Mouse (Mus musculus) heart, embryonic 16.5 days (tissue): ENCODE measurements around the gene Trpm4. TPM values are rescaled to one million over a fixed set of nuclear protein-coding genes. Genes with fewer than 3 reads are reported as not detected.

Experiments
- ATAC-seq: fragments of 200-750 bp; cut with Nextera tagmentation; replicated peaks from 2 replicates; pipeline ENCODE4 v1.8.0; 2017; ENCODE audit warnings: moderate number of reproducible peaks; ENCODE audit not compliant: insufficient read depth, low FRiP score; ENCODE audit errors: extremely low read depth
- H3K27ac ChIP-seq: fragments of 300-500 bp; sonication (generic); 2 replicates; pipeline ENCODE4 v1.5.1; 2014; ENCODE audit warnings: mild to moderate bottlenecking, low read length, control low read depth, moderate library complexity
- H3K27me3 ChIP-seq: fragments of 300-500 bp; sonication (generic); 2 replicates; pipeline ENCODE4 v1.6.1; 2014; ENCODE audit warnings: low read length, mixed read lengths; ENCODE audit not compliant: control insufficient read depth, insufficient read depth
- H3K36me3 ChIP-seq: fragments of 300-500 bp; sonication (generic); 2 replicates; pipeline ENCODE4 v1.6.1; 2014; ENCODE audit not compliant: control insufficient read depth, insufficient read depth
- H3K4me1 ChIP-seq: fragments of 300-500 bp; sonication (generic); 2 replicates; pipeline ENCODE4 v1.6.1; 2014; ENCODE audit warnings: low read length, mixed read lengths; ENCODE audit not compliant: control insufficient read depth, insufficient read depth
- H3K4me2 ChIP-seq: fragments of 300-500 bp; sonication (generic); 2 replicates; pipeline ENCODE4 v1.6.1; 2014; ENCODE audit warnings: low read depth, mild to moderate bottlenecking, control low read depth, low read length
- H3K4me3 ChIP-seq: fragments of 300-500 bp; sonication (generic); 2 replicates; pipeline ENCODE4 v1.5.1; 2014; ENCODE audit warnings: mild to moderate bottlenecking, control low read depth, low read length
- H3K9ac ChIP-seq: fragments of 300-500 bp; sonication (generic); 2 replicates; pipeline ENCODE4 v1.6.1; 2014; ENCODE audit warnings: low read length, control low read depth
- H3K9me3 ChIP-seq: fragments of 300-500 bp; sonication (generic); replicated peaks from 2 replicates; pipeline ENCODE4 v1.6.1; 2016; ENCODE audit warnings: low read length; ENCODE audit not compliant: control insufficient read depth
- WGBS: fragments of 180-500 bp; shearing (Covaris S2); extraction: QIAGEN DNeasy Blood & Tissue Kit; methylation state at CpG from one replicate; pipeline ENCODE4 v1.1.7; 2014; 5-methylcytosine and 5-hydroxymethylcytosine counted together
- polyA plus RNA-seq: library from polyadenylated mRNA; unstranded; fragments of >200 nt; fragmentation: Nextera tagmentation; extraction: Ambion mirVana; gene quantifications from 2 replicates; pipeline ENCODE4 v1.2.1, GENCODE M21; 2015

Gene Trpm4
- polyA plus RNA-seq, 1 experiment from 2014 or later: 12.4 TPM

DNA sequence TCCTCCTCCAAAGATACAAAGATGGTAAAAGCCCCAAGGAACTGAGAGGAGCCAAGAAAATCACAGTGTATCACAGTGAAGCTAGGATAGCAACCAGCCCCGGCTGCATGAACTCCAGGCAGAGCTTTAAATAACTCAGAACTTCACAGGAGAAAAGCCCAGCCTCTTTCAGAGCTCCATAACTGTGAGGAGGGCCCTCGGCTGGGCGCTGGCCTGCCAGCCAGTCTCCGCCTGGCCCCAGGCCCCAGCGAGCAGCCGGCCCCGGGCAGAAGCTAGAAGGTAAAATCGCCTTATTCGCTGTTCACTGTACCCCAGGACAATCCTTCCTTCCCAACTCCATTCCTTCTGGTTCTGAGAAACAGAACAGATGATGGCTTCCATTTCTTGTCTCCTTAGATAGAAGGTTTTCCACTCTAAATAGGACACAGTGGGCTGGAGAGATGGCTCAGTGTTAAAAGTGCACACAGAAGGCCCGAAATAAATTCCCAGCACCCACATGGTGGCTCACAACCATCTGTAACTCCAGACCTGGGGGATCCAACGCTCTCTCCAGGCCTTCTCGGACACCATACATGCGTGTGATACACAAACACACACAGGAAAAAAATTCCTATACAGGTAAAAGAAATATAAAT lies 4.6 kb downstream of the Trpm4 start:
- peaks cover 18% of the 10 kb centered on the region for H3K36me3 ChIP-seq
- 0 out of 2 replicates have a peak, but pooled peaks have one; percentile 28 for ATAC-seq
- 63% methylated on average over 13 of the region's 13 CpGs for WGBS
- peak overlapping the region; percentile 88 for H3K27ac ChIP-seq
- no peaks in the 10 kb centered on the region for H3K27me3 ChIP-seq
- no peak overlapping the region for H3K4me3 ChIP-seq
- H3K4me1 ChIP-seq: peaks cover 15% of the 10 kb centered on the region
- H3K4me2 ChIP-seq: no peak overlapping the region
- peaks cover 3% of the 10 kb centered on the region; the same call in 1 of the 2 replicates for H3K9me3 ChIP-seq
- H3K9ac ChIP-seq: peak overlapping the region; percentile 34

DNA sequence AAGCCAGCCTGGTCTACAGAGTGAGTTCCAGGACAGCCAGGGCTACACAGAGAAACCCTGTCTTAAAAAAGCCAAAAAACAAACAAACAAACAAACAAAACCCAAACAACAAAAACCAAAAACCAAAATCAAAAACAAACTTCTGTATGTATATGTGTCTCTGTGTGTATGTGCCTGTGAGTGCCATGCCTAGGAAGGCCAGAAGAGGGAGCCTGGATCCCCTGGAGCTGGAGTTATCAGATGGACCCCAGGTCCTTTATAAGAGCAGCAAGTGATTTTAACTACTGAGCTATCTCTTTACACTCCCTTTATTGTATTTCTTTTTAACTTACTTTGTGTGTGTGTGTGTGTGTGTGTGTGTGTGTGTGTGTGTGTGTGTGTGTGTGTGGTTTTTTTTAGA lies 7.8 kb downstream of the Trpm4 start:
- Histone ChIP-seq H3K9me3 (peaks cover 3% of the 10 kb centered on the region; the same call in 1 of the 2 replicates), H3K4me2 (no peak overlapping the region), H3K4me1 (peaks cover 6% of the 10 kb centered on the region; the same call in 1 of the 2 replicates), H3K4me3 (no peak overlapping the region), H3K9ac (no peak overlapping the region), H3K36me3 (peaks cover 35% of the 10 kb centered on the region), H3K27ac (no peak overlapping the region), H3K27me3 (no peaks in the 10 kb centered on the region)
- no peak for ATAC-seq

DNA sequence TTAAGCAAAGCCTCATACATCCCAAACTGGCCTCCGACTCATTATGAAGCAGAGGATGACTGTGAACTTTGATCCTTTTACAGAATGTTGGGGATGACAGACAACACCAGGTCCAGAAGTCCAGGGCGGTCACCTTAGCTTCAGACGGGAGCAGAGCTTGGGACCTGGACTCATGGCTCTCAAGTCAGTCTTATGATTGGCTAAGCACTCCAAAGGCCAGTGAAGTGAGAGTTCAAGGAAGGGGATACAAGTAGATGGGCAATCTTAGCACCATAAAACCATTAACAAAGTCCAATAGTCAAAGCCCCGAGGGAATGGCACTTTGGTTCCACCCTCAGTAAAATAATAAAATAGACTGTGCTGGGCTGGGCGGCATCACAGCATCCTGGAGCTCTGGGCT lies 10.5 kb downstream of the Trpm4 start:
- no peak for ATAC-seq
- no peak overlapping the region for H3K9ac ChIP-seq
- H3K4me2 ChIP-seq: no peak overlapping the region
- peaks cover 44% of the 10 kb centered on the region for H3K36me3 ChIP-seq
- 94% methylated on average over 5 of the region's 5 CpGs for WGBS
- H3K9me3 ChIP-seq: peaks cover 3% of the 10 kb centered on the region; the same call in 1 of the 2 replicates
- H3K4me3 ChIP-seq: no peak overlapping the region
- H3K4me1 ChIP-seq: no peaks in the 10 kb centered on the region
- H3K27ac ChIP-seq: no peak overlapping the region
- H3K27me3 ChIP-seq: no peaks in the 10 kb centered on the region

DNA sequence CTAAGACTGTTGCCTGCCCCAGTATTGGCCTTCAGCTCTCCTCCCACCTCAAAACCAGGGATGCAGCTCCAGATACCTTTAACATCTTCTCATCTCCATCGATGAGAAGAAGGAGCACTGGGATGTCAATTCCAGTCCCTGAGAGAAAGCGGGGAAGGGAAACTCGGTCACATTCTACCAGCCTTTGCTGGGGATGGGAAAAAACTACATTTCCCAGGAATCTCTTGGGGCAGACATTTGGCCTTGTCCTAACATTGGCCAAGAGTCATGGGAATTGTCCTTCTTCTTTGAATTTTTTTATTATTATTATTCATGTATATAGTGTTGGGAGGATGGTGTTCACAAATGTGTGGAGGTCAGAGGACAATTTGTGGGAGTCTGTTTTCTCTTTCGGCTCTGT lies 11.3 kb downstream of the Trpm4 start:
- Histone ChIP-seq H3K27me3 (no peaks in the 10 kb centered on the region), H3K36me3 (peaks cover 44% of the 10 kb centered on the region), H3K4me3 (no peak overlapping the region), H3K9me3 (peaks cover 3% of the 10 kb centered on the region; the same call in 1 of the 2 replicates), H3K9ac (no peak overlapping the region), H3K4me2 (no peak overlapping the region), H3K27ac (no peak overlapping the region), H3K4me1 (no peaks in the 10 kb centered on the region)
- ATAC-seq: no peak
- 86% methylated on average over 4 of the region's 4 CpGs for WGBS

DNA sequence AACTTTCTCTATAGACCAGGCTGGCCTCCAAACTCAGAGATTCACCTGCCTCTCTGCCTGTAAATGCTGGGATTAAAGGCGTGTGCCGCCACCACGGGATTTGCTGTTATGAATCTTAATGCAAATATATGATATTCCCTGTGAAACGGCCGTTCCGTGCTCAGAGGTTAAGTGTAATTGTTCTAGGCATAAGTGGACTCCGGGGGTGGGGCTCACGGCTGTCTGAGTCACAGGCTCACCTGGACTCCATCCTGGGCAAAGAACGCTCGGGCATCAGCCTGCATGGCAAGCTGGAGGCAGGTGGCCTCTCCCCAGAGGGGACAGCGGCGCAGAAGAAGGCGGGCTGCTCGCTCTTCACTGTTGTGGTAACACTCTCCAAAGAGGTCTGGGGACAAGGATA lies 17.0 kb downstream of the Trpm4 start:
- H3K4me1 ChIP-seq: 0 out of 2 replicates have a peak, but pooled peaks cover 3% of the 10 kb centered on the region
- H3K27ac ChIP-seq: no peak overlapping the region
- H3K36me3 ChIP-seq: peaks cover 16% of the 10 kb centered on the region
- H3K4me3 ChIP-seq: no peak overlapping the region
- no peak overlapping the region for H3K9ac ChIP-seq
- no peaks in the 10 kb centered on the region for H3K9me3 ChIP-seq
- H3K27me3 ChIP-seq: no peaks in the 10 kb centered on the region
- no peak overlapping the region for H3K4me2 ChIP-seq
- 91% methylated on average over 14 of the region's 14 CpGs for WGBS
- no peak for ATAC-seq

DNA sequence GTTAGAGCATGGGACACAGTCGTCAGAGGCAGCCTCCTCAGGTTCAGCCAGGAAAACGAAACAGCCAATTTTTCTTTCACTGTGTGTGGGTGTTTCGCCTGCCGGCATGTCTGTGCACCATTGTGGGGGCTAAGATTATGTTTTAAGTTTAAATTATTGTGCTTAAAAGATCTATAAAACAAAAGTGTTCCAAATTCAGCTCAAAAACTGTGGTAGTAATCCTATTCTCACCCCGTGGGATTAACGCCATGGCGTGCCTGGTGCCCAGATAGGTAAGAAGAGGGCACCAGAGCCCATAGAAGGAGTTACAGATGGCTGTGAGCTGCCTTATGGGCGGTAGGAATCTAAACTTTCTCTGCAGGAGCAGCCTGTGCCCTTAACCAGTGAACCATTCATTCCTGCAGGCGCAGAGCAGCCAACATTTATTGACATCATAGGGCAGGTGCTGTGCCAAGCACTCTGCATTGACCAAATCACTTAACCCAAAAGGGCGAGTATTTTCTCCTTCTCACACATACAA lies 18.3 kb downstream of the Trpm4 start:
- no peak for ATAC-seq
- H3K27me3 ChIP-seq: no peaks in the 10 kb centered on the region
- H3K9ac ChIP-seq: no peak overlapping the region
- no peak overlapping the region for H3K4me2 ChIP-seq
- peaks cover 13% of the 10 kb centered on the region for H3K36me3 ChIP-seq
- WGBS: 86% methylated on average over 10 of the region's 10 CpGs
- no peaks in the 10 kb centered on the region for H3K9me3 ChIP-seq
- H3K27ac ChIP-seq: no peak overlapping the region
- H3K4me3 ChIP-seq: no peak overlapping the region
- H3K4me1 ChIP-seq: 0 out of 2 replicates have a peak, but pooled peaks cover 3% of the 10 kb centered on the region

DNA sequence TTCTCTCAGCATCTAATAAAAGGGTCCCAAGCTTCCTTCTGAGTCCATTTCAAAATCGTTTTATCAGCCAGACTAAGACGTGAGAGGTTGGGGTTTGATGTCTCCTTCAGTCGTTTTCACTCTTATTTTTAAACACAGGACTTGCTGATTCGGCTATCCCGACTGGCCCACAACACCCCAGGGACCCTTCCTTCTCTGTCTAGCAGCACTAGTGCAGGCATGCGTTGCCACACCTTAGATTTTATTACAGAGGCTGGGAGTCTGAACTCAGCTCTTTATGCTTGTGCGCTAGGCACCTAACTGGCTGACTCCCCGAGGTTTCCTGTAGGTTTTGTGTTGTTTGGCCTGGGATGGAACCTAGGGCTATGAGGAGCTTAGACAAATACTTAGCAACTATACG lies 20.1 kb downstream of the Trpm4 start:
- Histone ChIP-seq H3K4me3 (no peak overlapping the region), H3K27ac (no peak overlapping the region), H3K9ac (no peak overlapping the region), H3K9me3 (no peaks in the 10 kb centered on the region), H3K36me3 (peaks cover 6% of the 10 kb centered on the region), H3K4me1 (0 out of 2 replicates have a peak, but pooled peaks cover 3% of the 10 kb centered on the region), H3K4me2 (no peak overlapping the region), H3K27me3 (no peaks in the 10 kb centered on the region)
- 36% methylated on average over 9 of the region's 9 CpGs for WGBS
- no peak for ATAC-seq

DNA sequence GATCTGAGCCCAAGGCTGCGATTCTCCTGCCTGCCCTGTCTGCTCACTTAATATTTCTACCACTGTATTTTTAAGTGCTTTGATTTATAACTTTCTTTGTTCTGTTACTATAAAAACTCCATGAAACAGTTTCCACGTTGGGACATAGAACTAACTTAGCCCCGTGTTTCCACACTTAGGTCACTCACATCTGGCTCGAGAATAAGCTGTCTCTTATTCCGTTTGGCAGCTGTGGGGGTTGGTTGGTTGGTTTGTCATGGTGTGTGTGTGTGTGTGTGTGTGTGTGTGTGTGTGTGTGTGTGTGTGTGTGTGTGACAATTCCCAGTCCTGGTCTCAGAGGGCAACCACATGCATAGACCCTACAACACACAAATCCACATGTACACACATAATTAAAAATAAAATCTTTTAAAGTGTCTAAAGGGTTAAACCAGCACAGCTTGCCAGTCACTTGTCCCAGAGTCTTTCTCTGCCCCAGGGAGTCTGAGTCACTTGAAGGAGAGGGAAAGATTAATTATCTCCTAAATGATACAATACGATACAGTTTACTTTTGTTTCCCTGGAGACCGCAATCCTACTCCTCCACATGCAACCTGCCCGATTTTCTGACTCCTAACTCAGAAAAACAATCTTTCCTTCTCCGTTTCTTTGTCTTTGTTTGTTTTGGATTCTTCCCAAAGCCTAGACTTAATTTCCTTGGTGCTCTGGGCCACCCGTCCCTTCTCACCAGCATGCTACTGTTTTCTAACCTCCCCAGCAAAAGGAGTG lies 20.7 kb downstream of the Trpm4 start:
- no peak for ATAC-seq
- Histone ChIP-seq H3K9ac (no peak overlapping the region), H3K4me1 (0 out of 2 replicates have a peak, but pooled peaks cover 3% of the 10 kb centered on the region), H3K27ac (no peak overlapping the region), H3K9me3 (no peaks in the 10 kb centered on the region), H3K4me3 (no peak overlapping the region), H3K4me2 (no peak overlapping the region), H3K27me3 (no peaks in the 10 kb centered on the region), H3K36me3 (peaks cover 5% of the 10 kb centered on the region)
- WGBS: 34% methylated on average over 10 of the region's 10 CpGs

DNA sequence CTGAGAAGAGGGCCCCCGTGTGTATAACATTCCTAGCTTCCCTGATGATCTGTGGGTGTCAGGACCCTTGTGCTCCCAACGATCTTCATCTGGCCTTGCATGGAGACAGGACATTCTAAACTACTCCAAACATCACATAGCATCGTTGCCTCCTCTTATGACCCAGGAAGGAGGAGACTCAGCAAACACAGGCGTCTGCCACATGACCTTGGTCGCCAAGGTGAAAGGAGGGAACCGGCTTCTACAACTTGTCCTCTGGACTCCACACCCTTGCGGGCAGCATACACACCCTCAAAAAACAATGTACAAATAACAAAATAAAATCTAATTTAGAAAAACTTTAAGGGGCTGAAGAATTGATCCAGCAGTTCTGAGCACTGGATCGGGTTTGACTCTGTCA lies 21.6 kb downstream of the Trpm4 start:
- H3K27ac ChIP-seq: no peak overlapping the region
- no peak overlapping the region for H3K4me3 ChIP-seq
- WGBS: 33% methylated on average over 8 of the region's 8 CpGs
- H3K4me2 ChIP-seq: no peak overlapping the region
- H3K36me3 ChIP-seq: peaks cover 4% of the 10 kb centered on the region
- no peaks in the 10 kb centered on the region for H3K27me3 ChIP-seq
- H3K9ac ChIP-seq: no peak overlapping the region
- H3K9me3 ChIP-seq: no peaks in the 10 kb centered on the region
- 0 out of 2 replicates have a peak, but pooled peaks cover 3% of the 10 kb centered on the region for H3K4me1 ChIP-seq
- ATAC-seq: no peak
